Mouse (Mus musculus) bone marrow, adult 2 months (tissue): Measurements from ENCODE around the gene Hdgfl2.

Source experiments
- CTCF ChIP-seq: fragments of 200-500 bp; IDR thresholded peaks from 2 replicates; pipeline ENCODE4 v1.5.1; 2011; ENCODE audit warnings: low read length, control low read depth; ENCODE audit not compliant: control insufficient read depth, insufficient read depth
- POLR2A ChIP-seq: fragments of 200-500 bp; IDR thresholded peaks from 2 replicates; pipeline ENCODE4 v1.6.1; 2011; ENCODE audit warnings: low read depth, mild to moderate bottlenecking, control low read depth, low read length, borderline replicate concordance; ENCODE audit not compliant: control insufficient read depth

- TF ChIP-seq CTCF (no peak), POLR2A (no peak)
These were observed 23.3 kb upstream of the Hdgfl2 start for GRCm38 (mm10) chr17:56055945-56056678.
